Mouse (Mus musculus) kidney, adult 2 months (tissue): Measurements from ENCODE around the gene Adgrd1.

Experiments used
- CTCF ChIP-seq: fragments of 200-500 bp; conservative IDR thresholded peaks from 2 replicates; pipeline ENCODE4 v1.5.1; 2011; ENCODE audit warnings: low read depth, mild to moderate bottlenecking, control low read depth, low read length, moderate library complexity, mixed read lengths; ENCODE audit not compliant: insufficient read depth, insufficient read length
- POLR2A ChIP-seq: fragments of 200-500 bp; IDR thresholded peaks from one replicate; pipeline ENCODE4 v1.6.1; 2011; ENCODE audit warnings: low read depth, low read length, control low read depth

DNA sequence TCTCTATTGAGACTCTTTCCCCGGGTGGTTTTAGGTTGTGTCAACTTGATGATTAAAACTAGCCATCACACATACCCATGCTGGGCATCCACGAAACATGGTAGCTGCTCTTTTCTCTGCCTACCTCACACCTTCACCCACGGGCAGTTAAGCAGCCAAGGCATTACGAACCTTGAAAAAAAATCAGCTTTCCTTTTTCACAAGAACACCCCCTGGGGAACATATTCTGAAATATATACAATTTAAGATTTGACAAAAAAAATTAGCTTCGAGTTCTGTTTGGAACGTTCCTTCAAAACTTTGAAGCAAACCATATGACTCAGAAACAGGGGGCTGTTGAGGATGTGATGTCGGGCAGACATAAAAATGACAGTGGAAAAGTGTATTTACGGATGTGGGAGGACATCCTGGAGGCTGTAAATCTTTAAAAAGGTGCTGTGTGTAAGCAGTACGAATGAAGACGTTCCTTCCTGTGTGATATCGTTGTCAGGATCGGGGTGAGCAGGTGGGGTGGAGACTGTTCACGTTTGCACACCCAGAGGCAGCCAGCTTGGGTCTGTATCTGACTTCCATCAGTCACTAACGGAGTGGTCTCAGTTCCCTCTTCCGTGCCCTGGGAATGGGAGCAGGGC is 25.2 kb downstream of the Adgrd1 start:
- TF ChIP-seq CTCF = no peak
- no peak for TF ChIP-seq POLR2A
